Mouse (Mus musculus) heart, adult 2 months (tissue): ENCODE measurements around the gene Lipm.

ENCODE experiments used
- CTCF ChIP-seq: fragments of 200-600 bp; IDR thresholded peaks from 2 replicates; pipeline ENCODE4 v1.8.1; 2022; ENCODE audit warnings: antibody characterized with exemption, mild to moderate bottlenecking, moderate library complexity
- POLR2A ChIP-seq: fragments of 200-500 bp; IDR thresholded peaks from 2 replicates; pipeline ENCODE4 v1.6.1; 2011; ENCODE audit warnings: mild to moderate bottlenecking, low read depth, low read length, control low read depth; ENCODE audit not compliant: insufficient read depth

DNA sequence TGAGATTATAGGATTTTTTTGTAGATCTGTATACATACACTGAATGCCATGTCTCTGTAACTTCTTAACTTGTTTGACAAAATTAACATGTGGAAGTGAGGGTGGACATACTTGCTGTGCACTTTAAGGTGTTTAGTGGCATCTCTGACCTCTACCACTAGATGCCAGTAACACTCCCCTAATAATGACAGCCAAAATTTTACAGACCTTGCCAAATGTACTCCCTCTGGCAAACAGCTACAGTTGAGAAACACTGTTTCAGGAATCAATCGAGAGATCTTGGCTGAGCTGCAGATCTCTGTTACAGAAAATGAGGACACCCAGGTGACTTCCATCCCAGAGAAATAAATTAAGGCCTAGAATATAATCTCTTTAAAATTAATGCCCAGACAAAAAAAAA is 4.5 kb upstream of the Lipm start:
- TF ChIP-seq CTCF, result no peak
- no peak for TF ChIP-seq POLR2A
